Mouse (Mus musculus): ENCODE measurements around the gene Gm20388. TPM values are rescaled to one million over a fixed set of nuclear protein-coding genes. Genes with fewer than 3 reads are reported as not detected.

Gene Gm20388
- total and polyA plus RNA-seq, 3 experiments, result 0.02 to 0.05 TPM; not detected in 1

DNA sequence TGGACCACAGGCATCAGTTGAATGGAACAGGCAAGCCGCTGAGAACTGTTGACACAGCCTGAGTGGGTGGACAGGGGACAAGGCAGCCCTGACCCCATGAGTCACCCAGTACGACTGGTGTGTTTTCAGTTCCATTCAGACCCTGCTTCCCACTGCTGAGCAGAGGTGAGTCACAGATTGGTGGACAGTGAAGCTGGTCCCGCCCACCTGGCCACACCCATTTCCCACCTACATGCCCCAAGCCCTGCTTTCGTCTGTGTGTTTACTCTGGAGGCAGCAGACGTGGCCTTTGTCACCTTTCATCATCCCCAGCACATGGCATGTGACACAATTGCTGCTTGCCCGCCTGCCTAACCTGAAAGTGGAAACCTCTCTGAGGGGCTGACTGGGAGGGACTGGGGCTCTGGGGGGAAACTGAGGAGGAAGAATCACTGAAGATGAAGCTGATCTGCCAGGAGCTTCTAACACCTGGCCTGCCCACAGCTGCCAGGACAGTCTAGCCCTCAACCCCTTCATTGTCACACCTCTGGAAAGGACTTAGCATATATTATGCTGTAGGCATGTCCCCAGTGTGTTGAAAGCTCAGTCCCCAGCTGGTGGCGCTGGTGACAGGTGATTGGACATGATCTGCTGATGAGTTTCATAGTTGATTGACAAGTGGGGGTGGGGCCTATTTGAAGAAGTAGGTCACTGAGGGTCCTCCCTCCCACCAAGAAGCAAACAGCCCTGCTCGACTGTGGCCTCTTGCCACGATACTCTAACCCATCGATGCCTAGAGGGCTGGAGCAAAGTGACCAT is 2263.7 kb downstream of the Gm20388 start:
- no peaks in the 10 kb centered on the region for H3K36me3 ChIP-seq (replicated peaks)
- no peak for DNase-seq (ENCODE audit: low spot score)
- no peak overlapping the region for H3K4me3 ChIP-seq (ENCODE audit: low read depth, low read length)
- TF ChIP-seq TAL1 (conservative IDR thresholded peaks at IDR 0.05; ENCODE audit: low read depth, low read length) (no peak), POLR2AphosphoS5 (IDR thresholded peaks at IDR 0.05; ENCODE audit: insufficient replicate concordance, low read depth, low read length) (no peak), CTCF (IDR thresholded peaks at IDR 0.05; ENCODE audit: low read depth, low read length) (no peak), GATA1 (IDR thresholded peaks at IDR 0.05; ENCODE audit: borderline replicate concordance, low read length) (no peak), GATA2 (IDR thresholded peaks at IDR 0.05; ENCODE audit: borderline replicate concordance, low read depth, low read length) (no peak)
- H3K4me1 ChIP-seq (ENCODE audit: insufficient read depth, low read depth, low read length), result no peaks in the 10 kb centered on the region
- peaks cover 40% of the 10 kb centered on the region for H3K27me3 ChIP-seq (ENCODE audit: insufficient read depth, low read length)
- no peaks in the 10 kb centered on the region for H3K9me3 ChIP-seq (replicated peaks)
- ATAC-seq (ENCODE audit: extremely low read depth, insufficient number of reproducible peaks, low FRiP score, poor library complexity, severe bottlenecking), result no peak

- ATAC-seq (ENCODE audit: extremely low read depth, insufficient number of reproducible peaks, low FRiP score, poor library complexity, severe bottlenecking), result no peak
- H3K4me3 ChIP-seq (ENCODE audit: low read depth, low read length), result no peak overlapping the region
- peaks cover 51% of the 10 kb centered on the region for H3K27me3 ChIP-seq (ENCODE audit: insufficient read depth, low read length)
- TF ChIP-seq POLR2AphosphoS5 (IDR thresholded peaks at IDR 0.05; ENCODE audit: insufficient replicate concordance, low read depth, low read length) (no peak), GATA1 (IDR thresholded peaks at IDR 0.05; ENCODE audit: borderline replicate concordance, low read length) (no peak), GATA2 (IDR thresholded peaks at IDR 0.05; ENCODE audit: borderline replicate concordance, low read depth, low read length) (no peak), TAL1 (conservative IDR thresholded peaks at IDR 0.05; ENCODE audit: low read depth, low read length) (no peak), CTCF (IDR thresholded peaks at IDR 0.05; ENCODE audit: low read depth, low read length) (no peak)
- no peak for DNase-seq (ENCODE audit: low spot score)
- no peaks in the 10 kb centered on the region for H3K4me1 ChIP-seq (ENCODE audit: insufficient read depth, low read depth, low read length)
- H3K36me3 ChIP-seq (replicated peaks), result no peaks in the 10 kb centered on the region
- no peaks in the 10 kb centered on the region for H3K9me3 ChIP-seq (replicated peaks)
Observed at GRCm38 (mm10) chr8:122178392-122178890, 2267.8 kb downstream of the Gm20388 start.

DNA sequence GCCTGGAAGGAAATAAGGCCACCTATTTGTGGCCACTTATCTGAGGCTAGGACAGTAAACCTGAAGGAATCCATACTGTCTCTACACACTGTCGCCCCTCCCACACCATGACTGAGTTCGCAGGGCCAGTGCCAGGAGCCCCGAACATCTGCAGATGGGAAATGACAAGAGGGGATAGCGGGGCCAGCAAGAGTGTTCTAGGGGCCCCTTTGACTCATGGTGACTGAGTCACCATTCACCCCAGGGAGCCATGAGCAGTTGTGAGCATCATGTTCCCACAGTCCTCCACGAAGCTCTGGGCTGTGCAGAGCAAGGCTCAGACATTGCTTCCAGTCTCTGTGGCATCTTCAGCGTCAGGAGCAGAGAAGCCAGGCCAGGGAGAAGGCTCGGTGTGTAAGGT is 2268.7 kb downstream of the Gm20388 start:
- H3K9me3 ChIP-seq (replicated peaks), result no peaks in the 10 kb centered on the region
- H3K4me1 ChIP-seq (ENCODE audit: insufficient read depth, low read depth, low read length), result no peaks in the 10 kb centered on the region
- TF ChIP-seq GATA1 (IDR thresholded peaks at IDR 0.05; ENCODE audit: borderline replicate concordance, low read length) (no peak), CTCF (IDR thresholded peaks at IDR 0.05; ENCODE audit: low read depth, low read length) (no peak), TAL1 (conservative IDR thresholded peaks at IDR 0.05; ENCODE audit: low read depth, low read length) (no peak), POLR2AphosphoS5 (IDR thresholded peaks at IDR 0.05; ENCODE audit: insufficient replicate concordance, low read depth, low read length) (no peak), GATA2 (IDR thresholded peaks at IDR 0.05; ENCODE audit: borderline replicate concordance, low read depth, low read length) (no peak)
- DNase-seq (ENCODE audit: low spot score) (no peak), ATAC-seq (ENCODE audit: extremely low read depth, insufficient number of reproducible peaks, low FRiP score, poor library complexity, severe bottlenecking) (no peak)
- H3K36me3 ChIP-seq (replicated peaks), result no peaks in the 10 kb centered on the region
- no peak overlapping the region for H3K4me3 ChIP-seq (ENCODE audit: low read depth, low read length)
- H3K27me3 ChIP-seq (ENCODE audit: insufficient read depth, low read length), result peaks cover 52% of the 10 kb centered on the region

DNA sequence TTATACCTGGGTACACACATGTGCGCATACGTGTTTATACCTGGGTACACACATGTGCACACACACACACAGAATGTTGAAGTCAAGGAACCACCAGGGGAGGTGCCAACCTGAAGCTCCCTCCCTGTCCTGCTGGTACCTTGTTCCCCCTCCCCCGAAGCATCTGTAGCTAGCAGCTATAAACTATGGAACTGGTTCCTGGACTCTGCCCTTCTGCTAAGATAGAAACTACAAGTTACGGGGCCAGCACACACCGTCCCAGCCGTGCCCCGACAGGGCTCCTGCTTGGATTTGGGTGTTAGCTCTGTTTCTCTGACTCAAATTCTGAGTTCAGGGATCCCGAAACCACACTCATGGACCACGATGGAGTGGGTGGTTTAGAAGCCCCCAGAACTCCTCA is 2269.5 kb downstream of the Gm20388 start:
- H3K27me3 ChIP-seq (ENCODE audit: insufficient read depth, low read length), result peaks cover 56% of the 10 kb centered on the region
- H3K4me1 ChIP-seq (ENCODE audit: insufficient read depth, low read depth, low read length), result no peaks in the 10 kb centered on the region
- DNase-seq (ENCODE audit: low spot score) (no peak), ATAC-seq (ENCODE audit: extremely low read depth, insufficient number of reproducible peaks, low FRiP score, poor library complexity, severe bottlenecking) (no peak)
- H3K9me3 ChIP-seq (replicated peaks), result no peaks in the 10 kb centered on the region
- no peaks in the 10 kb centered on the region for H3K36me3 ChIP-seq (replicated peaks)
- TF ChIP-seq TAL1 (conservative IDR thresholded peaks at IDR 0.05; ENCODE audit: low read depth, low read length) (no peak), CTCF (IDR thresholded peaks at IDR 0.05; ENCODE audit: low read depth, low read length) (no peak), POLR2AphosphoS5 (IDR thresholded peaks at IDR 0.05; ENCODE audit: insufficient replicate concordance, low read depth, low read length) (no peak), GATA2 (IDR thresholded peaks at IDR 0.05; ENCODE audit: borderline replicate concordance, low read depth, low read length) (no peak), GATA1 (IDR thresholded peaks at IDR 0.05; ENCODE audit: borderline replicate concordance, low read length) (no peak)
- no peak overlapping the region for H3K4me3 ChIP-seq (ENCODE audit: low read depth, low read length)

GRCm38 (mm10) chr8:122181414-122181813 is 2270.8 kb downstream of the Gm20388 start:
- H3K9me3 ChIP-seq (replicated peaks), result no peaks in the 10 kb centered on the region
- H3K36me3 ChIP-seq (replicated peaks), result no peaks in the 10 kb centered on the region
- DNase-seq (ENCODE audit: low spot score) (no peak), ATAC-seq (ENCODE audit: extremely low read depth, insufficient number of reproducible peaks, low FRiP score, poor library complexity, severe bottlenecking) (no peak)
- no peaks in the 10 kb centered on the region for H3K4me1 ChIP-seq (ENCODE audit: insufficient read depth, low read depth, low read length)
- no peak overlapping the region for H3K4me3 ChIP-seq (ENCODE audit: low read depth, low read length)
- peaks cover 58% of the 10 kb centered on the region for H3K27me3 ChIP-seq (ENCODE audit: insufficient read depth, low read length)
- TF ChIP-seq CTCF (IDR thresholded peaks at IDR 0.05; ENCODE audit: low read depth, low read length), result no peak
- no peak for TF ChIP-seq TAL1 (conservative IDR thresholded peaks at IDR 0.05; ENCODE audit: low read depth, low read length)
- no peak for TF ChIP-seq GATA1 (IDR thresholded peaks at IDR 0.05; ENCODE audit: borderline replicate concordance, low read length)
- TF ChIP-seq GATA2 (IDR thresholded peaks at IDR 0.05; ENCODE audit: borderline replicate concordance, low read depth, low read length), result no peak

GRCm38 (mm10) chr8:122181991-122182390 is 2271.3 kb downstream of the Gm20388 start:
- Histone ChIP-seq H3K4me1 (ENCODE audit: insufficient read depth, low read depth, low read length) (no peaks in the 10 kb centered on the region), H3K27me3 (ENCODE audit: insufficient read depth, low read length) (peaks cover 64% of the 10 kb centered on the region), H3K9me3 (replicated peaks) (no peaks in the 10 kb centered on the region), H3K4me3 (ENCODE audit: low read depth, low read length) (no peak overlapping the region), H3K36me3 (replicated peaks) (no peaks in the 10 kb centered on the region)
- ATAC-seq (ENCODE audit: extremely low read depth, insufficient number of reproducible peaks, low FRiP score, poor library complexity, severe bottlenecking), result no peak
- TF ChIP-seq GATA2 (IDR thresholded peaks at IDR 0.05; ENCODE audit: borderline replicate concordance, low read depth, low read length) (no peak), GATA1 (IDR thresholded peaks at IDR 0.05; ENCODE audit: borderline replicate concordance, low read length) (no peak), TAL1 (conservative IDR thresholded peaks at IDR 0.05; ENCODE audit: low read depth, low read length) (no peak), POLR2AphosphoS5 (IDR thresholded peaks at IDR 0.05; ENCODE audit: insufficient replicate concordance, low read depth, low read length) (no peak), CTCF (IDR thresholded peaks at IDR 0.05; ENCODE audit: low read depth, low read length) (no peak)
- no peak for DNase-seq (ENCODE audit: low spot score)

Data from G1E (cell line).